Mouse (Mus musculus) embryo, embryonic 9.5 days (tissue): ENCODE data around the gene Zfp446.

Experiments
- DNase-seq: peaks from one replicate; pipeline ENCODE4 v3.0.0-alpha.2; 2017; ENCODE audit errors: extremely low spot score

Gene Zfp446

GRCm38 (mm10) chr7:12986906-12987305 lies 9.3 kb downstream of the Zfp446 start:
- no peak for DNase-seq

- no peak for DNase-seq
Observed at GRCm38 (mm10) chr7:12987409-12988189, 10.0 kb downstream of the Zfp446 start.

- no peak for DNase-seq
Observed at GRCm38 (mm10) chr7:12992222-12992621, 14.6 kb downstream of the Zfp446 start.

- DNase-seq, result no peak
Observed at GRCm38 (mm10) chr7:12993148-12993547, 15.5 kb downstream of the Zfp446 start.

- no peak for DNase-seq
Observed at GRCm38 (mm10) chr7:12995862-12996261, 18.2 kb downstream of the Zfp446 start.

- DNase-seq, result no peak
Observed at GRCm38 (mm10) chr7:12997230-12997629, 19.6 kb downstream of the Zfp446 start.

- no peak for DNase-seq
Observed at GRCm38 (mm10) chr7:12998053-12998452, 20.4 kb downstream of the Zfp446 start, which contains the start of gene Slc27a5. Slc27a5 (minus strand) TSS chr7:12998192.

DNA sequence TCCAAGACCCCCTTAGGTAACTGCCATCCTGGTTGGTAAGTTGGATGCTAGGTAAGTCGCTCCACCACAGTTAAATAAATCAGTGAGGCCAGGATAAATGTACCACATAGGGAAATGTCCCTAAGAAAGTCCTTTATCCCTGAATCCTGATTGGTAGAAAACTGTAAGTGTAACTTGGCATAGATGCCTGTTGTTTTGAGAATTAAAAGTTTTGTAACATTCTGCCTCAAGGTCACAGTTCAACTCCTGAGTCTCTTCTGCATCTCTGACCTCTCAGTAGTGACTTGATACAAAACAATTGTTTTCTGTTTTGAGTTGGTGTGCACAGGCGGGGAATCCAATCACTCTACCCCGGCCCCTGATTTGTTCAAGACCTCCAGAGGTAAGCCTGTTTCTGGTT lies 21.2 kb downstream of the Zfp446 start, which contains the start of gene Trim28:
Gene Trim28 (plus strand): TSS at position 264 of the 400 bp plus-strand sequence.
- DNase-seq, result no peak

- no peak for DNase-seq
Observed at GRCm38 (mm10) chr7:13001584-13001983, 23.9 kb downstream of the Zfp446 start.

DNA sequence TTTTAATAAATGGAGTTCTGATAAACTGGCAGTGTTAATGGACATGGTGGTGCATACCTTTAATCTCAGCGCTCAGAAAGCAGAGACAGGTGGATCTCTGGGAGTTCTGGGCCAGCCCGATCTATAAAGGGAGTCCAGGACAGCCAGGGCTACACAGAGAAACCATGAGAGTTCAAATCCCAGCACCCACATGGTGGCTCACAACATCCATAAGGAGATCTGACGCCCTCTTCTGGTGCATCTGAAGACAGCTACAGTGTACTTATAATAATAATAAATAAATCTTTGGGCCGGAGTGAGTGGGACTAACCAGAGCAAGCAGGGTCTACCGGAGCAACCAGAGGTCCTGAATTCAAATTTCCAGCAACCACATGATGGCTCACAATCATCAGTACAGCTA lies 25.7 kb downstream of the Zfp446 start:
- no peak for DNase-seq

DNA sequence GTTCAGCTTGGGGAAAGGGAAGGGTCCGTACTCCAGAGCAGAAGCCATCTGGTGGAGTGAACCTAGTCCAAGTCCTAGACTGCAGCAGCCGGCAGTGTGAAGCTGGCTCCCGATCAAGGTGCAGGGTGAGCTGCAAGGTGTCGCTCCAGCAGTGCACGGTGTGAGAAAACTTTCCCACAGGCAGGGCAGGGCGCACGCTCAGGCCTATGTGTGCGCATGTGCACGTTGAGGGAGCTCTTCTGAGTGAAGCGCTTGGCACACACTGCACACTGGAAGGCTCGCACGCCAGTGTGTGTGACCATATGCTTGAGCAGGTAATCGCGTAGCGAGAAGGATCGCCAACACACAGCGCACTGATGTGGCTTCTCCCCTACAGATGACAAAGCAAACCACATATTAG lies 28.4 kb downstream of the Zfp446 start:
- no peak for DNase-seq

- DNase-seq, result no peak
Observed at GRCm38 (mm10) chr7:13006531-13006930, 28.9 kb downstream of the Zfp446 start.

GRCm38 (mm10) chr7:13007341-13008092 lies 29.9 kb downstream of the Zfp446 start:
- DNase-seq, result no peak

DNA sequence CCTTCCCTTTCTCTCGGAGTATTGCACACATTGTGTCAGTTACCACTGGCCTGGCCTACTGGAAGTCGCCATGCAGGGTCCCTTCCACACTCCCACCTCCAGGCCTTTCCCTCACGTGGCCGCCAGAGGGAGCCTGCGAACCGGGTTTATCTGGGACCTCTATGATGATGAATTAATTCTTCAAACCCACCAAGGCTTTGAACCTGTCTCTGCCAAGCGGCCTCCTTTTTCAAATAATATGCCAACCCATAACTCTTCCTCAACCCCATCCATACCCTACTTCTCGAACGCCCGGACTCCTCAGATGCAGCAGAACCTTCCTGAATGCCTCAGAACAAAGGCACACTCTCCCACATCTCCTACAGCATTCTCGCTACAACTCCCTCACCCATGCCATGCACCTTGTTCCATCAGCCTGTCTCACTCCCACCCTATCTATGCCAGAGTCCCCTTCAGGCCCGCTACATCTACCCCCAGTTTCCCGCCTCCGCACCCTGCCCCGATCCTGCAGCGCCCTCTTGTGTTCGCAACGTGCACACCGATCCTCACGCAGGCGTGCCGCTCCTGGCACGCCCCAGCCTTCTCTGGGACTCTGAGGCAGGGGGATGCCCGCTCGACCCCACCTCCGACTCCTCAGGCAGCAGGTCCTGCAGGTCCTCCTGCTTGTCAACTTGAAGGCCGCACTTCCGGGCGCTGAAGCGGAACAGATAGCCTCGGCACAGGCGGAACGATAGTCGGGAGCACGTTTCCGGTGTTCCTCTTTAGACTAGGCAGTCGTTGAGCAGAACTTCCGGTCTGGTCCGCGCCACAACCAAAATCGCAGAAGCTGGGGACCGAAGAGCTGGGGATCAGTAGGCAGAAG lies 31.7 kb downstream of the Zfp446 start:
- peak; percentile 97 for DNase-seq

- peak; percentile 49 for DNase-seq
Observed at GRCm38 (mm10) chr7:13010005-13010908, 32.6 kb downstream of the Zfp446 start, which contains the start of gene Zbtb45. Zbtb45 (minus strand) TSS chr7:13010034.

DNA sequence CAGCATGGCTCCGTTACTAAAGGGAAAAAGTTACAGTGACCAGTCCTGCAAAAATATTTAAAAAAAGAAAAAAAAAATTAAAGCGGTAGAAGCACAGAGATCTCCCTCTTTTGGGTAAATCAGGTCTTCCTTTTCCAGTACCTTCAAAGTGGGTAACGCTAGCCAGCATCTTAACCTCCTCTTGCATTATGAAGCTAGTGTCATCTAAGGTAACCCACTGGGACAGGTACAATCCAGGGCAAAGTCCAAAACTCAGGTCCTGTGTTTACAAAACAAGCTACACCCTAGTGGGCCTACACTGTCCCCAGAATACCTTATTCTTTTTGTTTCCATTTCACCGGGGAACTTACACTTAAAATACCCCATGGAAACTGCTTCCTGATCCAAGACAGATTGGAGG lies 36.0 kb downstream of the Zfp446 start:
- no peak for DNase-seq

DNA sequence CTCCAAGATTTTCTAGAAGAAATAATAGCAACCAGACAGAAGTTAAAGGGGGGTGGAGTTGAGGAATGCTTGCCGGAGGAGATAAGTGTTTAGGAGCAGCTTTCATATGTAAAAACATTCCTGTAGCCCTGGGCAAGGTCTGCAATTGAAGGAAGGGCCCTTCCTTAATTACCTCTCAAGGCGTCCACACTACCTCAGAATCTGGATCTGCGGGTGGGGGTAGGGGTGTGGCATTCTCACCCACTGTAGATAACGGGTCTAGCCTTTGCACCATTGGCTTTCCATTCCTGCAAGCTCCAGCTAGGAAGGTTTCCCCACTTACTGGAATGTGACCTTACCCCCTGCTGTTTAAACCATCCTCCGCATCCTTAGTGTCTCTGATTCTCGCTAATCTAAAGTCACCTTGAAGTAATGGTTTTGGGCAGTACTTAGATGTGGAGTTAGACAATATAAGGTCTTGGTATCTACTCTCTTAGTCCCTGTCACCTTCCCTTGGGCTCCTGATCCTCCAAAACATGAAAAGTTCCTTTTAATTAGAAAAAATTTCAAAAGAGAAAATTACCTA lies 36.7 kb downstream of the Zfp446 start:
- no peak for DNase-seq

- no peak for DNase-seq
Observed at GRCm38 (mm10) chr7:13015217-13015616, 37.6 kb downstream of the Zfp446 start.

- peak; percentile 90 for DNase-seq
Observed at GRCm38 (mm10) chr7:13022773-13023535, 45.3 kb downstream of the Zfp446 start.
